Mouse (Mus musculus) neutrophil, adult 5-6 weeks (primary cell): ENCODE measurements around the gene Nr0b1. TPM values are rescaled to one million over a fixed set of nuclear protein-coding genes. Genes with fewer than 3 reads are reported as not detected.

Experiments
- ATAC-seq: fragments of 151-379, 151-347 bp; 2 replicates; pipeline ENCODE4 v1.8.0; 2017; ENCODE audit warnings: mild to moderate bottlenecking, moderate TSS enrichment; ENCODE audit not compliant: insufficient number of reproducible peaks, poor library complexity, low FRiP score, severe bottlenecking; ENCODE audit errors: extremely low read depth
- total RNA-seq: library from RNA; stranded (forward); fragments of 200-1000 nt; gene quantifications from 2 replicates; pipeline ENCODE4 v1.2.3, GENCODE M21; 2017

Gene Nr0b1
- total RNA-seq: not detected in 2 replicates

GRCm38 (mm10) chrX:86191614-86192419, at the start of gene Nr0b1:
Gene Nr0b1 (plus strand): TSS chrX:86191764.
- no peak for ATAC-seq

GRCm38 (mm10) chrX:86187250-86187649, 4.3 kb upstream of the Nr0b1 start:
- no peak for ATAC-seq

- no peak for ATAC-seq
Observed at GRCm38 (mm10) chrX:86192420-86192994, 943 bp downstream of the Nr0b1 start.

GRCm38 (mm10) chrX:86193386-86193785, 1.8 kb downstream of the Nr0b1 start:
- ATAC-seq: no peak

- no peak for ATAC-seq
Observed at GRCm38 (mm10) chrX:86237246-86237645, 45.7 kb downstream of the Nr0b1 start.

Other genes starting within 250 kb of the Nr0b1 start
- not detected in 2 replicates for gene Samt3, start 147.6 kb upstream of the Nr0b1 start, total RNA-seq
- gene Mageb4, start 113.3 kb downstream of the Nr0b1 start, total RNA-seq: not detected in 2 replicates